Mouse (Mus musculus): Measurements from ENCODE around the gene Cntnap5c.
"Not testable (repeated sequence)": the region's sequence is repeated elsewhere in the genome, so short reads cannot be mapped to it uniquely, and the experiment has no call there.

The Cntnap5c gene

GRCm38 (mm10) chr17:57768622-57769610 lies at the start of gene Cntnap5c:
Gene Cntnap5c, plus strand, starts transcription at chr17:57769570.
- no peak for DNase-seq

- no peak for DNase-seq
These were observed 27.3 kb upstream of the Cntnap5c start, which contains the start of gene Gm21834 for GRCm38 (mm10) chr17:57742119-57742518. Gene Gm21834, minus strand, starts transcription at chr17:57742219.

- no peak for DNase-seq
These were observed 11.3 kb upstream of the Cntnap5c start for GRCm38 (mm10) chr17:57758033-57758432.

GRCm38 (mm10) chr17:57767306-57767705 lies 2.1 kb upstream of the Cntnap5c start:
- no peak for DNase-seq

GRCm38 (mm10) chr17:57770904-57771303 lies 1.5 kb downstream of the Cntnap5c start:
- no peak for DNase-seq

- DNase-seq, result no peak
These were observed 18.9 kb downstream of the Cntnap5c start for GRCm38 (mm10) chr17:57788161-57788799.

- no peak for DNase-seq
These were observed 26.0 kb downstream of the Cntnap5c start for GRCm38 (mm10) chr17:57795408-57795807.

- DNase-seq, result no peak
These were observed 27.4 kb downstream of the Cntnap5c start for GRCm38 (mm10) chr17:57796668-57797311.

GRCm38 (mm10) chr17:57799414-57799985 lies 30.1 kb downstream of the Cntnap5c start:
- DNase-seq, result no peak

- no peak for DNase-seq
These were observed 31.8 kb downstream of the Cntnap5c start for GRCm38 (mm10) chr17:57801180-57801579.

- DNase-seq, result no peak
These were observed 68.0 kb downstream of the Cntnap5c start for GRCm38 (mm10) chr17:57837090-57837971.

GRCm38 (mm10) chr17:57855811-57856210 lies 86.4 kb downstream of the Cntnap5c start:
- not testable (repeated sequence) for DNase-seq

- DNase-seq, result no peak
These were observed 96.6 kb downstream of the Cntnap5c start for GRCm38 (mm10) chr17:57865996-57866395.

- no peak for DNase-seq
These were observed 118.5 kb downstream of the Cntnap5c start for GRCm38 (mm10) chr17:57887742-57888389.

- no peak for DNase-seq
These were observed 142.5 kb downstream of the Cntnap5c start for GRCm38 (mm10) chr17:57911770-57912293.

- DNase-seq, result no peak
These were observed 214.9 kb downstream of the Cntnap5c start for GRCm38 (mm10) chr17:57984230-57984629.

- DNase-seq, result no peak
These were observed 219.1 kb downstream of the Cntnap5c start for GRCm38 (mm10) chr17:57988420-57988819.

GRCm38 (mm10) chr17:57996461-57996860 lies 227.1 kb downstream of the Cntnap5c start:
- DNase-seq, result no peak

- DNase-seq, result no peak
These were observed 229.7 kb downstream of the Cntnap5c start for GRCm38 (mm10) chr17:57999080-57999479.

- DNase-seq, result no peak
These were observed 233.5 kb downstream of the Cntnap5c start for GRCm38 (mm10) chr17:58002845-58003244.

GRCm38 (mm10) chr17:58003322-58003721 lies 234.0 kb downstream of the Cntnap5c start:
- no peak for DNase-seq
